Mouse (Mus musculus): ENCODE measurements around the gene Capn1. TPM values are rescaled to one million over a fixed set of nuclear protein-coding genes. Genes with fewer than 3 reads are reported as not detected.

Capn1 gene
- polyA plus RNA-seq, 1 experiment from 2014 or later: 70.4 TPM

DNA sequence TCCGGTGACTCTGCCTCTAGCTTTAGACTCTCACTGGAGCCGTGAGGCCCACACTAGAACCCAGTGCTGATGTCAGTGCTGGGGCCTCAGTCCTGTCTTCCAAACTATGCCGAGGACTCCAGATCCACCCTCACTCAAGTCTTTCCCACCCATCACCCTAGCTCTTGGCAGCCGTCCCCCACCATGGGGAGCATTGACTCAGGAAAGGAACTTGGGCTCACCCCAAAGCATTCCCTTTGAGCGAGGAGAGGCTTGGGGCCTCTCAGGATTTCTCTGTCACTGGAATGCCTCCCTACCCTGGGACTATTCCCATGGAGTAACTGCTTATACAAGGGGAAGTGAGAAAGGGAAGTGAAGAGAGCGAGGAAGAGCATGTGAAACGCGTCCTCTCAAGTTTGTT lies 69.8 kb downstream of the Capn1 start:
- DNase-seq (ENCODE audit: low read depth, low spot score) (no peak), ATAC-seq (no peak)
- ChIA-PET POLR2A (no interaction called here), CTCF (interaction anchor here (0.7 to 1.7 kb wide), 2 partner anchors 10 to 22 kb away, joined by 3 to 11 read pairs; no protein-coding TSS in a partner anchor)
- TF ChIP-seq CTCF (IDR thresholded peaks at IDR 0.05): no peak
- H3K27me3 ChIP-seq: no peaks in the 10 kb centered on the region
- in situ Hi-C loops (cut with MboI; ENCODE audit: low pct_unique_long_range_greater_than_20kb): no loop called here

- no peak for TF ChIP-seq CTCF (IDR thresholded peaks at IDR 0.05)
- in situ Hi-C loops (cut with MboI; ENCODE audit: low pct_unique_long_range_greater_than_20kb): no loop called here
- CTCF ChIA-PET: interaction anchor here (0.7 to 1.7 kb wide), 3 partner anchors 10 to 21 kb away, joined by 3 to 11 read pairs (median 4); no protein-coding TSS in a partner anchor
- H3K27me3 ChIP-seq: no peaks in the 10 kb centered on the region
- POLR2A ChIA-PET: interaction anchor here (1.2 kb wide), 1 partner anchor 22 kb away, joined by 4 read pairs; no protein-coding TSS in a partner anchor
- DNase-seq (ENCODE audit: low read depth, low spot score) (no peak), ATAC-seq (peak; percentile 45)
Measured at GRCm38 (mm10) chr19:5945027-5945426, 70.7 kb downstream of the Capn1 start.

GRCm38 (mm10) chr19:5944145-5944544 lies 71.6 kb downstream of the Capn1 start:
- no peak for DNase-seq (ENCODE audit: low read depth, low spot score)
- H3K27me3 ChIP-seq: no peaks in the 10 kb centered on the region
- in situ Hi-C loops (cut with MboI; ENCODE audit: low pct_unique_long_range_greater_than_20kb): no loop called here
- ChIA-PET CTCF (interaction anchor here (1.5 to 1.7 kb wide), 3 partner anchors 11 to 20 kb away, joined by 4 to 11 read pairs (median 4); no protein-coding TSS in a partner anchor), POLR2A (interaction anchor here (1.2 kb wide), 1 partner anchor 21 kb away, joined by 4 read pairs; no protein-coding TSS in a partner anchor)
- no peak for TF ChIP-seq CTCF (IDR thresholded peaks at IDR 0.05)
- ATAC-seq: no peak

- in situ Hi-C loops (cut with MboI; ENCODE audit: low pct_unique_long_range_greater_than_20kb): no loop called here
- CTCF ChIA-PET: interaction anchor here (1.3 to 1.6 kb wide), 2 partner anchors 14 to 19 kb away, joined by 4 read pairs; no protein-coding TSS in a partner anchor
- ATAC-seq (no peak), DNase-seq (ENCODE audit: low read depth, low spot score) (no peak)
- H3K27me3 ChIP-seq: no peaks in the 10 kb centered on the region
- no peak for TF ChIP-seq CTCF (IDR thresholded peaks at IDR 0.05)
- POLR2A ChIA-PET: no interaction called here
Measured at GRCm38 (mm10) chr19:5943404-5943803, 72.3 kb downstream of the Capn1 start.

- ATAC-seq: no peak
- no peaks in the 10 kb centered on the region for H3K27me3 ChIP-seq
- no peak for DNase-seq (ENCODE audit: low read depth, low spot score)
- ChIA-PET POLR2A (no interaction called here), CTCF (interaction anchor here (1.3 to 1.7 kb wide), 2 partner anchors 13 to 156 kb away, joined by 4 to 6 read pairs; no protein-coding TSS in a partner anchor)
- no peak for TF ChIP-seq CTCF (IDR thresholded peaks at IDR 0.05)
- in situ Hi-C loops (cut with MboI; ENCODE audit: low pct_unique_long_range_greater_than_20kb): no loop called here
Measured at GRCm38 (mm10) chr19:5942581-5942980, 73.1 kb downstream of the Capn1 start.

DNA sequence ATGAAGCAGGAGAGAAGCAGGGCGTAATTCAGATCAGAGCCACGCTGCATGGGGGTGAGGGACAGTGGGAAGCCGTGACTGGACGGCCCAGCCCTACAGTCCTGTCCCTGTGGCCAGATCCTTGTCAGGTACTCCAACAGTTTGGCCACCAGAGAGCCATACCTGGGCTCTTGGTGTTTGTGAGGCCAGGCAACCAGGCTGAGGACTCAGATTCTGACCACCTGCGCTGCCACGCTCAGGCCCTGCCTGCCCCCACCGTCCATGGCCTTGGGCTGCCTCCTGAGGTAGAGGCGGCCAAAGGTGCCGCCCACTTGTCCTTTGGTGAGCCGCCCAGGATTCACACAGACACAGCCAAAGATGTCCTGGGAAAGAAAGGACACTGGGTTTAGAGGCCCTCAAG lies 75.0 kb downstream of the Capn1 start:
- DNase-seq (ENCODE audit: low read depth, low spot score) (no peak), ATAC-seq (no peak)
- CTCF ChIA-PET: interaction anchor here (0.9 kb wide), 1 partner anchor 14 kb away, joined by 4 read pairs; no protein-coding TSS in a partner anchor
- POLR2A ChIA-PET: no interaction called here
- no peak for TF ChIP-seq CTCF (IDR thresholded peaks at IDR 0.05)
- in situ Hi-C loops (cut with MboI; ENCODE audit: low pct_unique_long_range_greater_than_20kb): no loop called here
- H3K27me3 ChIP-seq: no peaks in the 10 kb centered on the region

DNA sequence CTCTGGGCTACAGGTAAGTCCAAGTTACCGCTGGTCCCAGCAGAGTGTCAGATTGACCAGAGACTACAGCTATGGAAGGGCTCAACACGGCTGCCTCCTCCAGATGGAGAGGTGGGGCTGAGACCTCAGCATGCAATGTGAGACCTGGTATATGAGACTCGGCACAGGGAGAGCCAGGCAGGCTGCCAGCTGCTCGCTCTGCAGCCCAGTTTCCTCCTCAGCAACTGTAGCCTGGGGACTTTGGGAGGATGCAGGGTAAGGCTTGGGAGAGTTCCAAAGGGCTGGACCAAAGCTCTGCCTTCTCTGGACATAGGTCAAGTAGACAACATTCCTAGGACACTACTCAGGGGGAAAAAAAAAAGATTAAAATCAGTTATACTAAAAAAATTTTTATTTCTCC lies 75.5 kb downstream of the Capn1 start:
- TF ChIP-seq CTCF (IDR thresholded peaks at IDR 0.05): no peak
- ChIA-PET CTCF (interaction anchor here (0.7 to 1.0 kb wide), 3 partner anchors 10 to 16 kb away, joined by 3 to 4 read pairs (median 4); no protein-coding TSS in a partner anchor), POLR2A (interaction anchor here (1.0 kb wide), 1 partner anchor 11 kb away, joined by 3 read pairs; no protein-coding TSS in a partner anchor)
- DNase-seq (ENCODE audit: low read depth, low spot score) (no peak), ATAC-seq (peak; percentile 18)
- in situ Hi-C loops (cut with MboI; ENCODE audit: low pct_unique_long_range_greater_than_20kb): no loop called here
- H3K27me3 ChIP-seq: no peaks in the 10 kb centered on the region

- no peak for TF ChIP-seq CTCF (IDR thresholded peaks at IDR 0.05)
- CTCF ChIA-PET: interaction anchor here (0.7 to 1.0 kb wide), 3 partner anchors 10 to 16 kb away, joined by 3 to 4 read pairs (median 4); no protein-coding TSS in a partner anchor
- no peaks in the 10 kb centered on the region for H3K27me3 ChIP-seq
- DNase-seq (ENCODE audit: low read depth, low spot score): no peak
- no peak for ATAC-seq
- POLR2A ChIA-PET: interaction anchor here (1.0 kb wide), 1 partner anchor 10 kb away, joined by 3 read pairs; no protein-coding TSS in a partner anchor
- in situ Hi-C loops (cut with MboI; ENCODE audit: low pct_unique_long_range_greater_than_20kb): no loop called here
Measured at GRCm38 (mm10) chr19:5939715-5940114, 76.0 kb downstream of the Capn1 start.

Other genes with a start within 250 kb of the Capn1 start
- 117 TPM for gene Scyl1, start 244.5 kb downstream of the Capn1 start, polyA plus RNA-seq (2021)
- 30.4 TPM for gene Frmd8, start 140.6 kb downstream of the Capn1 start, polyA plus RNA-seq (2021)
- 7.1 TPM for gene Slc25a45, start 138.1 kb downstream of the Capn1 start, polyA plus RNA-seq (2021)
- 1.2 TPM for gene Tigd3, start 121.7 kb downstream of the Capn1 start, polyA plus RNA-seq (2021)
- gene Dpf2, start 102.9 kb downstream of the Capn1 start, polyA plus RNA-seq (2021): 94.5 TPM
- 6.5 TPM for gene Cdc42ep2, start 91.1 kb downstream of the Capn1 start, polyA plus RNA-seq (2021)
- gene Pola2, start 51.7 kb downstream of the Capn1 start, polyA plus RNA-seq (2021): 24.0 TPM
- not detected for gene Slc22a20, start 29.8 kb downstream of the Capn1 start, polyA plus RNA-seq (2021)
- 55.2 TPM for gene Syvn1, start 30.7 kb upstream of the Capn1 start, polyA plus RNA-seq (2021)
- 68.9 TPM for gene Mrpl49, start 41.9 kb upstream of the Capn1 start, polyA plus RNA-seq (2021)
- gene Fau, start 41.9 kb upstream of the Capn1 start, polyA plus RNA-seq (2021): 1,123 TPM
- gene Znhit2, start 45.3 kb upstream of the Capn1 start, polyA plus RNA-seq (2021): 38.3 TPM
- gene Tm7sf2, start 52.5 kb upstream of the Capn1 start, polyA plus RNA-seq (2021): 21.5 TPM
- 63.3 TPM for gene Vps51, start 61.3 kb upstream of the Capn1 start, polyA plus RNA-seq (2021)
- gene Tmem262, start 64.1 kb upstream of the Capn1 start, polyA plus RNA-seq (2021): 0.15 TPM
- gene Gm28374, start 66.4 kb upstream of the Capn1 start, polyA plus RNA-seq (2021): 0.83 TPM
- gene Zfpl1, start 69.1 kb upstream of the Capn1 start, polyA plus RNA-seq (2021): 59.4 TPM
- 16.4 TPM for gene Cdca5, start 69.1 kb upstream of the Capn1 start, polyA plus RNA-seq (2021)
- gene AC131692.1, start 78.5 kb upstream of the Capn1 start, polyA plus RNA-seq (2021): 0.33 TPM
- 0.54 TPM for gene Naaladl1, start 89.9 kb upstream of the Capn1 start, polyA plus RNA-seq (2021)
- 17.0 TPM for gene Sac3d1, start 102.8 kb upstream of the Capn1 start, polyA plus RNA-seq (2021)
- gene Snx15, start 112.4 kb upstream of the Capn1 start, polyA plus RNA-seq (2021): 40.4 TPM
- gene Batf2, start 125.1 kb upstream of the Capn1 start, polyA plus RNA-seq (2021): 0.08 TPM
- gene Arl2, start 125.7 kb upstream of the Capn1 start, polyA plus RNA-seq (2021): 122 TPM
- gene Majin, start 168.5 kb upstream of the Capn1 start, polyA plus RNA-seq (2021): not detected
- gene Gpha2, start 210.5 kb upstream of the Capn1 start, polyA plus RNA-seq (2021): 0.26 TPM
- 172 TPM for gene Ppp2r5b, start 220.0 kb upstream of the Capn1 start, polyA plus RNA-seq (2021)
- gene Atg2a, start 225.8 kb upstream of the Capn1 start, polyA plus RNA-seq (2021): 32.5 TPM

All from Patski (cell line).